Mouse (Mus musculus) splenic B cell, adult 2 months (primary cell): Measurements from ENCODE around the gene Fgf13.
A peak's percentile ranks its signal among the peaks of the same experiment; 100 is the strongest.

Experiments used
- DNase-seq: peaks from one replicate; pipeline ENCODE4 v3.0.0-alpha.2; 2011; ENCODE audit warnings: low read depth, low spot score
- H3K27me3 ChIP-seq: 2 replicates; pipeline ENCODE4 v1.6.1; 2012; ENCODE audit warnings: mild to moderate bottlenecking, low read length, moderate library complexity, mixed read lengths; ENCODE audit not compliant: control insufficient read depth, poor library complexity, insufficient read depth, severe bottlenecking
- H3K36me3 ChIP-seq: 2 replicates; pipeline ENCODE4 v1.6.1; 2012; ENCODE audit warnings: mild to moderate bottlenecking, low read length, moderate library complexity, mixed read lengths; ENCODE audit not compliant: control insufficient read depth, poor library complexity, insufficient read depth, severe bottlenecking

The Fgf13 gene

DNA sequence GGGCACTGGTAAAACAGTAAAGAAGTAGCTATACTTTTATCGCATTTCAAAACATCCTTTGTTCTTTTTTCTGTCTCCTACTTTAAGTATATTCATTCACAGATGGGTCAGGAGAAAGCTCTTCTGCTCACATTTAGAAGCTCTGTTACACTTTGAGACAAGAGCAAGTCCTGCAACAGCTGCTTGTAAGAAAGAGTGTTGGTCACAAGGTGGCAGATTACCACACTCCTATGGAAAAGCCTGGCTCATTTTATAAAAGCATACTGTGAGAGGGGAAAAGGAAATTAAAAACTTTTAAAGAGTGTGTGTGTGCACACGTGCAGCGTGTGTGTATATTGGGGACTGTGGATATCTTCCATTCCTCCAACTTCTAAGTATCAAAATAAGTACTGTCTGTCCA lies 324.1 kb downstream of the Fgf13 start:
- H3K36me3 ChIP-seq = no peaks in the 10 kb centered on the region
- DNase-seq = no peak
- H3K27me3 ChIP-seq = no peaks in the 10 kb centered on the region

- DNase-seq = no peak
- H3K27me3 ChIP-seq = no peaks in the 10 kb centered on the region
- H3K36me3 ChIP-seq = no peaks in the 10 kb centered on the region
Observed at GRCm38 (mm10) chrX:59243176-59243575, 324.7 kb downstream of the Fgf13 start.

DNA sequence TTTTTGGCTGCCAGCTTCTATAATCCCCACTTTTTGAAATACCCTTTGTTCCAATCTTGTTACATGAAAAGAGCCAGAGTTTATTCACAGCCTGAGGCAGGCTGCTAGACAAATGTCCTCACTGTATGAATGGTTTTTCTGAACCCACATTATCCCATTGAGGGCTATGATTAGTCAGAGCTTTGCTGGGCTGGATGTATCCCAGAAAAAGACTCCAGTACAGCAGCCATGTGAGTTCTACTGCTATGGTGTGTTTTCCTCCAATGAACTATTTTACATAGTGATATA lies 326.5 kb downstream of the Fgf13 start:
- no peaks in the 10 kb centered on the region for H3K27me3 ChIP-seq
- no peak for DNase-seq

DNA sequence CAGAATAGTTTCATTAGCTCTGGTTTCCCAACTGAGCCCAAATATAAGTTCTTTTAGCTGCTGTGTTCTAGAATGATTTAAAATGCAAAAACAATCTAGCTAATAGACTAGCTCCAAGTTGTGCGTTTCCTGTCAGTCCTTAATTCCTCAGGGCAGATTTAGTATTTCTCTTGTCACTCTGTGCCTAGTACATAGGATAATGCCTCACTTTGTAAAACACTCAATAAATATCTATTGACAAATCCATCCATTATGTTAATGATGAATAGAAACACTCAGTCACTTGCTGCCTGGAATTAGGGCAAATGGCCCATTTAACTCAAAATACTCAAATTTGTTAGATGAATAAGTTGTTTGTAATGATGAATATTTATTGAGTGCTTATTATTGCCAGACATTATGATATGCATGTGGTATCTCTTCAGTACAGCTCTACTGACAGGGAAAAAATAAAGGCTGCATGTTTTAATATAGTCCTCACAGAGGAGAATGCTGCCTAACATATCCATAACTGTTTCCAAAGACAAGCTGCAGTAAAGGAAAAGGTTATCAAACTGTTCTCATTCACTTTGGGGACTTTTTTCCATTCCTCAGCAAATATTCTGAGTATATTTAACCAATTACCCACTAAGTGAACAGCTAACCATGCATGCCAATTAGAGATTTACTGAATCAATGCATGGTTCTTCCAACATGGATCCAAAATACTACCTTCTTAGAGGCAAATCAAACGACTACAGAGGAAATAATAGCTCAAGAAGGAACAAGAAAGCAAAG lies 327.0 kb downstream of the Fgf13 start:
- Histone ChIP-seq H3K36me3 (no peaks in the 10 kb centered on the region), H3K27me3 (no peaks in the 10 kb centered on the region)
- DNase-seq = no peak

More for the DNA sequence above, 326.5 kb downstream of the Fgf13 start:
- H3K36me3 ChIP-seq = no peaks in the 10 kb centered on the region

DNA sequence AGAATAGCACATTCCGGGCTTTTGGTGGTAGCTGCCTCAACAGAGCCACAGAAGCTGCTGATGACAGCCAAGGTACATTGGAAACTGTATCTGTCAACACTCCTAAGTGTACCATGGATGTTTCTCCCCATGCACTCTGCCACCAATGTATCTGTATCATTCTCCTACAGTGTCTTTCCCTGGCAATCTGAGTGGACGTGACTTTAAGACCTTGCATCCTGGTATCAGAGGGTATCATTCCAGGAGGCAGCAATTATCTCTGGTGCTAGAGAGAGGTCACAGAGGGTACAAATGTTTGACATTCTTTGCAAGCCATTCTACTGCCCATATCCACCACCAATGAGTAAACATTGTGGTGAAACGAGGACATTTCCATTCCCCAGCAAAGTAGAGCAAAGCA lies 347.2 kb downstream of the Fgf13 start:
- no peaks in the 10 kb centered on the region for H3K27me3 ChIP-seq
- DNase-seq = no peak

GRCm38 (mm10) chrX:59201146-59201545 lies 366.7 kb downstream of the Fgf13 start:
- H3K27me3 ChIP-seq = no peaks in the 10 kb centered on the region
- DNase-seq = no peak
- H3K36me3 ChIP-seq = no peaks in the 10 kb centered on the region

More for the DNA sequence above, 347.2 kb downstream of the Fgf13 start:
- H3K36me3 ChIP-seq = no peaks in the 10 kb centered on the region

GRCm38 (mm10) chrX:59194149-59194548 lies 373.7 kb downstream of the Fgf13 start:
- no peaks in the 10 kb centered on the region for H3K27me3 ChIP-seq
- H3K36me3 ChIP-seq = no peaks in the 10 kb centered on the region
- peak; percentile 12 for DNase-seq

- DNase-seq = no peak
- H3K36me3 ChIP-seq = no peaks in the 10 kb centered on the region
- H3K27me3 ChIP-seq = no peaks in the 10 kb centered on the region
Observed at GRCm38 (mm10) chrX:59186922-59187321, 380.9 kb downstream of the Fgf13 start.

GRCm38 (mm10) chrX:59182323-59182722 lies 385.5 kb downstream of the Fgf13 start:
- Histone ChIP-seq H3K27me3 (no peaks in the 10 kb centered on the region; the same call in 1 of the 2 replicates), H3K36me3 (no peaks in the 10 kb centered on the region)
- no peak for DNase-seq

DNA sequence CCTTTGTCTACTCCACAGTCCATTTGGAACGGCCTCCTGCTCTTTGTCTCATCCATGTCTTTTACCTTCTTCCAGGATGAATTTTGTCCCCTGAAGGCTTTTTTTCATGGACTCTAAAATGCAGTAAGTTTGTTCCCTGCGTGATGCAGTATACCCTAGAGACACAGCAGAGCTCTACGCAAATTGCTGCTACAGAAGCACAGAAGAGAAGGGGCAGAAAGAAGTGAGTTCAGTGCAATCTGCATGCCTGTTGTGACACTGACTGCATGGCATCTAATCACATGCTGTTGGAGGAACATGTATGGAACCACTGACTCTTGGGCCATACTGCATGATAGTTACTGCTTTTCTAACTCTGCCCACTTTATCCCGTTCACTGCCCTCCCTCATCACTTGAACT lies 388.2 kb downstream of the Fgf13 start:
- DNase-seq = no peak
- no peaks in the 10 kb centered on the region; the same call in 1 of the 2 replicates for H3K27me3 ChIP-seq
- no peaks in the 10 kb centered on the region for H3K36me3 ChIP-seq

- DNase-seq = no peak
- Histone ChIP-seq H3K36me3 (no peaks in the 10 kb centered on the region), H3K27me3 (no peaks in the 10 kb centered on the region; the same call in 1 of the 2 replicates)
Observed at GRCm38 (mm10) chrX:59179081-59179596, 388.7 kb downstream of the Fgf13 start.

DNA sequence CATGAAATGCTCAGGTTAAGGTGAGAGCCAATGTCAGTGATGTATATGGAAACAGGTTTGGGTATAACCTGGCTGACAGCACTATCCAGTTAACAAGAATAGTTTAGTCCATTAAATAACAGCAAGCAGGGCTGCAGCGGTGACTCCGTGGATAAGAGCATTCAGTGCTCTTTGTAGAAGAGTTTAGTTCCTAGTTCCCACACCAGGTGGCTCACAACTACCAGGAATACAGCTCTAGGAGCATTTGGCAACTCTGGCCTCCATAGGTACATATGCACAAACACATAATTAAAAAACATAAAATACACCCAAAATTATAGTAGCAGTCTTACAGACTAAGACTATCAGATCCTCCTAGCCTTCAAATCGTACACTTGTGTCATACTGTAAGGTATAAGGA lies 390.2 kb downstream of the Fgf13 start:
- H3K27me3 ChIP-seq = no peaks in the 10 kb centered on the region; the same call in 1 of the 2 replicates
- peak; percentile 1 for DNase-seq
- H3K36me3 ChIP-seq = no peaks in the 10 kb centered on the region

- DNase-seq = peak; percentile 15
- Histone ChIP-seq H3K27me3 (no peaks in the 10 kb centered on the region), H3K36me3 (no peaks in the 10 kb centered on the region)
Observed at GRCm38 (mm10) chrX:59172200-59172599, 395.7 kb downstream of the Fgf13 start.

- Histone ChIP-seq H3K27me3 (no peaks in the 10 kb centered on the region), H3K36me3 (no peaks in the 10 kb centered on the region)
- no peak for DNase-seq
Observed at GRCm38 (mm10) chrX:59166763-59167162, 401.1 kb downstream of the Fgf13 start.

DNA sequence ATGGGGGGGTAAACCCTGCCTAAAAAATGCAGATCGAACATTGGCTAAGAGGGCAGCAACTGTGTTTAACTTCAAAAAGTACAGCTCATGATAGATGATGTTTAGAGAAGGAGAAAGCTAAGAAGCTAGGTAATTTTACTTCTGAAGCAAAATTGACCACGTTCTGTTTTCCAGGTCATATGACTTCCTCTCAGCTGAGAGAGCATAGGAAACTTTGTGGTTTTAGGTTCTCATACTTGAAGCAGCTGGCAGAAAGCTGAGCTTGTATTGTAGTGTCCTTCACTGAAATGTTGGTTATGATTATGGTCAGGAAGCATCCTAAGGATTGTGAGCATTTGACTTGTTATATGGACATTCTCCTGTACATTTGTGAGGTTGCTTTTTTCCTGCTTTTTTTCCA lies 425.9 kb downstream of the Fgf13 start:
- no peaks in the 10 kb centered on the region for H3K36me3 ChIP-seq
- DNase-seq = peak; percentile 15
- no peaks in the 10 kb centered on the region for H3K27me3 ChIP-seq

DNA sequence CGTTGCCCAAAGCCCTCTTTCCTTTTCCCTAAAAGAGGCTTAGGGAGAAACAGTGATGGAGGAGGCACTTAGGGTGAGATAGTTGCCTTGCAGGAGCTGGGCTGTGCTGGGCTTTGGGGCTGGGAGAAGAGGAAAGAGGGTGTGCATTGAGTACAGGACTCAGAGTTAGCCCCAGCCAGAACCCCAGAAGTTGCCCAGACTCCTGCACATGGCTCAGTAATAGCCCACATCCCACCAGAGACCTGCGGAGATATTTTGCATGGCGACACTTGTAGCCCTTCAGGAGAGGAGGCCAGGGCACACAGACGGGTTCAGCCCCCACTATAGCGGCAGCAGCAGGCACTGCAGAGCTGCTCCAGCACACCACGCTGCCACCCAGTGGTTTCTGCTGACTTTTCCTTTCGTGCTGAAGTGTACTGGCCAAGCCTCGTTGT lies 432.9 kb downstream of the Fgf13 start:
- no peaks in the 10 kb centered on the region for H3K27me3 ChIP-seq
- DNase-seq = peak; percentile 54
- no peaks in the 10 kb centered on the region for H3K36me3 ChIP-seq
